Mouse (Mus musculus) kidney, embryonic 14.5 days (tissue): Measurements from ENCODE around the gene Ube2s. TPM values are rescaled to one million over a fixed set of nuclear protein-coding genes. Genes with fewer than 3 reads are reported as not detected.

Experiments used
- ATAC-seq: fragments of 200-750 bp; cut with Nextera tagmentation; 2 replicates; pipeline ENCODE4 v1.8.0; 2017; ENCODE audit warnings: moderate number of reproducible peaks, mild to moderate bottlenecking, moderate TSS enrichment, moderate library complexity; ENCODE audit not compliant: low FRiP score, low TSS enrichment
- H3K27ac ChIP-seq: fragments of 300-500 bp; sonication (generic); 2 replicates; pipeline ENCODE4 v1.5.1; 2014; ENCODE audit warnings: low read depth, mild to moderate bottlenecking, low read length, moderate library complexity, mixed read lengths
- H3K27me3 ChIP-seq: fragments of 300-500 bp; sonication (generic); 2 replicates; pipeline ENCODE4 v1.6.1; 2014; ENCODE audit warnings: mild to moderate bottlenecking, low read length; ENCODE audit not compliant: control insufficient read depth, insufficient read depth
- H3K36me3 ChIP-seq: fragments of 300-500 bp; sonication (generic); 2 replicates; pipeline ENCODE4 v1.6.1; 2014; ENCODE audit warnings: low read length, mixed read lengths; ENCODE audit not compliant: control insufficient read depth, insufficient read depth
- H3K4me1 ChIP-seq: fragments of 300-500 bp; sonication (generic); 2 replicates; pipeline ENCODE4 v1.6.1; 2014; ENCODE audit warnings: low read length, mixed read lengths; ENCODE audit not compliant: control insufficient read depth, insufficient read depth
- H3K4me2 ChIP-seq: fragments of 300-500 bp; sonication (generic); replicated peaks from 2 replicates; pipeline ENCODE4 v1.6.1; 2014; ENCODE audit warnings: low read depth, mild to moderate bottlenecking, low read length
- H3K4me3 ChIP-seq: fragments of 300-500 bp; sonication (generic); 2 replicates; pipeline ENCODE4 v1.5.1; 2014; ENCODE audit warnings: mild to moderate bottlenecking, low read length
- H3K9ac ChIP-seq: fragments of 300-500 bp; sonication (generic); 2 replicates; pipeline ENCODE4 v1.6.1; 2014; ENCODE audit warnings: low read depth, mild to moderate bottlenecking, low read length, moderate library complexity
- H3K9me3 ChIP-seq: fragments of 300-500 bp; sonication (generic); 2 replicates; pipeline ENCODE4 v1.6.1; 2016; ENCODE audit warnings: low read length; ENCODE audit not compliant: control insufficient read depth
- WGBS: fragments of 180-500 bp; shearing (Covaris S2); extraction: QIAGEN DNeasy Blood & Tissue Kit; methylation state at CpG from one replicate; pipeline ENCODE4 v1.1.7; 2014; 5-methylcytosine and 5-hydroxymethylcytosine counted together
- polyA plus RNA-seq: library from polyadenylated mRNA; unstranded; fragments of >200 nt; fragmentation: Nextera tagmentation; extraction: Ambion mirVana; gene quantifications from 2 replicates; pipeline ENCODE4 v1.2.1, GENCODE M21; 2014

Gene Ube2s
- polyA plus RNA-seq, 1 experiment from 2014 or later: 465 TPM

GRCm38 (mm10) chr7:4844917-4845309 lies 32.5 kb upstream of the Ube2s start:
- Histone ChIP-seq H3K9ac (no peak overlapping the region; the same call in 1 of the 2 replicates), H3K36me3 (no peaks in the 10 kb centered on the region)
- peak; percentile 85 for ATAC-seq

GRCm38 (mm10) chr7:4844245-4844916 lies 32.0 kb upstream of the Ube2s start, which contains the start of gene Shisa7:
Gene Shisa7, minus strand, starts transcription at chr7:4844696.
- peaks cover 15% of the 10 kb centered on the region; the same call in 1 of the 2 replicates for H3K4me1 ChIP-seq
- peak within 1 kb of the TSS; percentile 47 for H3K9ac ChIP-seq
- peaks cover 33% of the 10 kb centered on the region for H3K27me3 ChIP-seq
- peak within 1 kb of the TSS; percentile 87 for H3K4me2 ChIP-seq
- H3K36me3 ChIP-seq: no peaks in the 10 kb centered on the region
- peak within 1 kb of the TSS; percentile 44 for H3K4me3 ChIP-seq
- 1% methylated on average over 41 of the region's 41 CpGs for WGBS
- no peaks in the 10 kb centered on the region for H3K9me3 ChIP-seq
- H3K27ac ChIP-seq: no peak within 1 kb of the TSS
- peak; percentile 68 for ATAC-seq

More at GRCm38 (mm10) chr7:4844917-4845309, 32.5 kb upstream of the Ube2s start:
- H3K4me3 ChIP-seq: peak overlapping the region; percentile 44
- peak overlapping the region; percentile 87 for H3K4me2 ChIP-seq
- H3K9me3 ChIP-seq: no peaks in the 10 kb centered on the region
- H3K27me3 ChIP-seq: peaks cover 30% of the 10 kb centered on the region
- H3K27ac ChIP-seq: no peak overlapping the region
- 2% methylated on average over 13 of the region's 13 CpGs for WGBS
- H3K4me1 ChIP-seq: peaks cover 15% of the 10 kb centered on the region; the same call in 1 of the 2 replicates

- peak; percentile 7; the same call in 1 of the 2 replicates for ATAC-seq
- Histone ChIP-seq H3K9me3 (no peaks in the 10 kb centered on the region), H3K36me3 (no peaks in the 10 kb centered on the region), H3K4me1 (peaks cover 15% of the 10 kb centered on the region; the same call in 1 of the 2 replicates), H3K27ac (no peak overlapping the region), H3K27me3 (peaks cover 35% of the 10 kb centered on the region), H3K9ac (peak overlapping the region; percentile 47), H3K4me2 (peak overlapping the region; percentile 87), H3K4me3 (peak overlapping the region; percentile 44)
- WGBS: 2% methylated on average over 34 of the region's 34 CpGs
Observed at GRCm38 (mm10) chr7:4843604-4844244, 31.3 kb upstream of the Ube2s start.

GRCm38 (mm10) chr7:4842634-4843131 lies 30.3 kb upstream of the Ube2s start:
- WGBS: under 1% methylated on average over 16 of the region's 16 CpGs
- Histone ChIP-seq H3K4me3 (peak overlapping the region; percentile 17; the same call in 1 of the 2 replicates), H3K36me3 (no peaks in the 10 kb centered on the region), H3K27ac (no peak overlapping the region), H3K9me3 (no peaks in the 10 kb centered on the region), H3K4me2 (peak overlapping the region; percentile 29), H3K27me3 (peaks cover 39% of the 10 kb centered on the region), H3K4me1 (peaks cover 15% of the 10 kb centered on the region; the same call in 1 of the 2 replicates), H3K9ac (no peak overlapping the region)
- peak; percentile 62 for ATAC-seq

GRCm38 (mm10) chr7:4842077-4842476 lies 29.7 kb upstream of the Ube2s start:
- Histone ChIP-seq H3K27me3 (peaks cover 45% of the 10 kb centered on the region), H3K4me3 (no peak overlapping the region)
- WGBS: 67% methylated on average over 5 of the region's 5 CpGs

GRCm38 (mm10) chr7:4837639-4838038 lies 25.2 kb upstream of the Ube2s start:
- Histone ChIP-seq H3K27ac (no peak overlapping the region), H3K36me3 (no peaks in the 10 kb centered on the region), H3K4me3 (no peak overlapping the region), H3K4me1 (0 out of 2 replicates have a peak, but pooled peaks cover 8% of the 10 kb centered on the region), H3K27me3 (peaks cover 50% of the 10 kb centered on the region), H3K9ac (no peak overlapping the region), H3K4me2 (no peak overlapping the region), H3K9me3 (no peaks in the 10 kb centered on the region)
- ATAC-seq: no peak
- 18% methylated on average over 1 of the region's 1 CpGs for WGBS

More at GRCm38 (mm10) chr7:4842077-4842476, 29.7 kb upstream of the Ube2s start:
- 0 out of 2 replicates have a peak overlapping the region, but pooled peaks have one; percentile 29 for H3K4me2 ChIP-seq
- no peak overlapping the region for H3K27ac ChIP-seq
- no peaks in the 10 kb centered on the region for H3K36me3 ChIP-seq
- no peak overlapping the region for H3K9ac ChIP-seq
- H3K4me1 ChIP-seq: peaks cover 15% of the 10 kb centered on the region; the same call in 1 of the 2 replicates
- H3K9me3 ChIP-seq: no peaks in the 10 kb centered on the region
- ATAC-seq: no peak

GRCm38 (mm10) chr7:4836351-4836792 lies 24.0 kb upstream of the Ube2s start:
- peak overlapping the region; percentile 58 for H3K9ac ChIP-seq
- H3K9me3 ChIP-seq: no peaks in the 10 kb centered on the region
- H3K4me3 ChIP-seq: peak overlapping the region; percentile 50
- under 1% methylated on average over 50 of the region's 51 CpGs for WGBS
- H3K36me3 ChIP-seq: no peaks in the 10 kb centered on the region
- ATAC-seq: peak; percentile 93
- peaks cover 41% of the 10 kb centered on the region for H3K27me3 ChIP-seq
- H3K4me2 ChIP-seq: peak overlapping the region; percentile 79
- 0 out of 2 replicates have a peak, but pooled peaks cover 6% of the 10 kb centered on the region for H3K4me1 ChIP-seq
- peak overlapping the region; percentile 55; the same call in 1 of the 2 replicates for H3K27ac ChIP-seq

- H3K4me1 ChIP-seq: 0 out of 2 replicates have a peak, but pooled peaks cover 6% of the 10 kb centered on the region
- no peaks in the 10 kb centered on the region for H3K36me3 ChIP-seq
- H3K27me3 ChIP-seq: peaks cover 46% of the 10 kb centered on the region
- peak overlapping the region; percentile 58 for H3K9ac ChIP-seq
- WGBS: 7% methylated on average over 32 of the region's 34 CpGs
- H3K4me3 ChIP-seq: peak overlapping the region; percentile 50
- H3K4me2 ChIP-seq: peak overlapping the region; percentile 79
- peak; percentile 17; the same call in 1 of the 2 replicates for ATAC-seq
- H3K9me3 ChIP-seq: no peaks in the 10 kb centered on the region
- no peak overlapping the region for H3K27ac ChIP-seq
Observed at GRCm38 (mm10) chr7:4835631-4836327, 23.4 kb upstream of the Ube2s start.
